Mouse (Mus musculus): ENCODE measurements around the gene Morn2.

Gene Morn2

GRCm38 (mm10) chr17:80323658-80324057 is 33.7 kb downstream of the Morn2 start:
- DNase-seq (ENCODE audit: low spot score), result no peak

- no peak for DNase-seq (ENCODE audit: low spot score)
Observed at GRCm38 (mm10) chr17:80324521-80324920, 34.5 kb downstream of the Morn2 start.

- no peak for DNase-seq (ENCODE audit: low spot score)
Observed at GRCm38 (mm10) chr17:80325456-80325855, 35.5 kb downstream of the Morn2 start.

GRCm38 (mm10) chr17:80326431-80326830 is 36.4 kb downstream of the Morn2 start:
- DNase-seq (ENCODE audit: low spot score), result no peak

- peak; percentile 27 for DNase-seq (ENCODE audit: low spot score)
Observed at GRCm38 (mm10) chr17:80332386-80332785, 42.4 kb downstream of the Morn2 start.

- DNase-seq (ENCODE audit: low spot score), result no peak
Observed at GRCm38 (mm10) chr17:80345277-80345676, 55.3 kb downstream of the Morn2 start.

GRCm38 (mm10) chr17:80346591-80347125 is 56.7 kb downstream of the Morn2 start:
- DNase-seq (ENCODE audit: low spot score), result no peak
